Mouse (Mus musculus) olfactory bulb, adult 2 months (tissue): ENCODE results near the gene Zdhhc19.

ENCODE experiments used
- CTCF ChIP-seq: fragments of 200-500 bp; IDR thresholded peaks from 2 replicates; pipeline ENCODE4 v1.5.1; 2012; ENCODE audit warnings: low read depth, mild to moderate bottlenecking, low read length, moderate library complexity; ENCODE audit not compliant: insufficient read depth
- POLR2A ChIP-seq: fragments of 200-500 bp; IDR thresholded peaks from 2 replicates; pipeline ENCODE4 v1.6.1; 2012; ENCODE audit warnings: mild to moderate bottlenecking, low read depth, low read length, moderate library complexity; ENCODE audit not compliant: insufficient read depth

- TF ChIP-seq POLR2A (no peak), CTCF (no peak)
Measured at GRCm38 (mm10) chr16:32555588-32555987, 59.5 kb downstream of the Zdhhc19 start.
